17 mouse cellular contexts compared by ENCODE assay signal in the genomic region with DNA sequence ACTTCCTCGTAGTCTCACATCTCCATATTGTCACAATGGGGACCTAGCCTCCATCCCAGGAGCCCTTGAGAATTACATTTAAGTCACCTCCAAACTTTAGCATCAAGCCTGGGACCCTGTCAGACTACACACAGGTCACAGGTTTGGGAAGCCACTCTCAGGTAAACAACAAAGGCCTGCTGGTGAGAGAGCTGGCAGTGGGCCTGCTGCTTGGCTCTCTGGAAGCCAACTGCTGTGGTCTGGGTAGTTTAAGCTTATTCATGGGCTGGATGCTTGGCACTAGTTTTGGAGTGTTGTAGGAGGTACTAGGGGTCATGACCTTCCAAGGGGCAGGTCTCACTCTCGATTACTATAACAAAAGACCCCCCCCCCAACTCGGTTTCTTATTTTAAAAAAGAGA. TPM values are rescaled to one million over a fixed set of nuclear protein-coding genes. Genes with fewer than 3 reads are reported as not detected.
"Had no signal": no experiment of that assay in that cellular context is flagged by ENCODE, and none has a peak within 500 bp of the region (broad histone marks: within the 10 kb centered on the region; RNA-seq: fewer than 3 reads in every experiment).

No protein-coding gene starts in this region.

- H3K4me1 ChIP-seq: liver, embryonic 15.5 days had no signal

- DNase-seq: left cerebral cortex, postnatal 4 days; lung, adult 2 months; lung, postnatal 36 days; right cerebral cortex, adult 18-20 months; right cerebral cortex, postnatal 25 days; thymus, postnatal 4 days had no signal

- H3K4me3 ChIP-seq: liver, embryonic 15.5 days; midbrain, embryonic 13.5 days had no signal

- H3K9me3 ChIP-seq: liver, embryonic 15.5 days; midbrain, embryonic 13.5 days had no signal

- H3K27me3 ChIP-seq: liver, embryonic 15.5 days; midbrain, embryonic 13.5 days had no signal

- H3K4me2 ChIP-seq: liver, embryonic 11.5 days; liver, embryonic 15.5 days; midbrain, embryonic 13.5 days had no signal

- H3K36me3 ChIP-seq: liver, embryonic 15.5 days; midbrain, embryonic 13.5 days had no signal

- H3K27ac ChIP-seq: liver, embryonic 15.5 days; midbrain, embryonic 13.5 days had no signal

- ATAC-seq: lung, postnatal 0 days; midbrain, embryonic 13.5 days had no signal

- H3K9ac ChIP-seq: liver, embryonic 15.5 days; midbrain, embryonic 13.5 days had no signal

RNA-seq across cellular contexts. Expression of gene Npvf, which starts 7.6 kb away (rescaled TPM):
- total RNA-seq: layer of hippocampus, adult 18-20 months; layer of hippocampus, postnatal 10 days; left cerebral cortex, adult 18-20 months; left cerebral cortex, postnatal 4 days; megakaryocyte progenitor cell, adult 5-6 weeks; midbrain, postnatal 0 days had no signal
- polyA plus RNA-seq: liver, embryonic 11.5 days; liver, embryonic 15.5 days; lung, adult 2 months; lung, postnatal 0 days; midbrain, embryonic 13.5 days; small intestine, adult 2 months; stomach, embryonic 16.5 days had no signal

RNA-seq across cellular contexts. Expression of gene 4921507P07Rik, which starts 50.2 kb away (rescaled TPM):
- polyA plus RNA-seq: small intestine, adult 2 months had no signal
